Mouse (Mus musculus): ENCODE data around the gene Flot2.

Gene Flot2

DNA sequence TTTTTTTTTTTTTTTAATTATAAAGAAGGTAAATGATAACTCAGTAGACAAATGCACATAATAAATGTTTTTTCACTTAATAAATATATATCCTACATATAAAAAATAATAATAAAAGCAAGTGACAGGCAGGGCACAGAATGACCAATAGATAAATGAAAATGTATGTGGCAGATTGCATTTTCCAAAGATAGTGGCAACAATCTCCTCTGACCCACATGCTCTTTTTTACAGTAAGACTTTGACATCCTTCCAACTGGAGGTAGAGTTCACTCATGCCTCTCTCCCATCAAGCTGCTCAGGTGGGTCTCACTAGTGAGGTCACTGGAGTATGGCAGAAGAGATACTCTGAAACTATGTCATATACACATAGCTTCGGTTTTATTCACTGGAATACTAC lies 24.8 kb downstream of the Flot2 start:
- in situ Hi-C loops (cut with MboI, MseI): no loop called here

DNA sequence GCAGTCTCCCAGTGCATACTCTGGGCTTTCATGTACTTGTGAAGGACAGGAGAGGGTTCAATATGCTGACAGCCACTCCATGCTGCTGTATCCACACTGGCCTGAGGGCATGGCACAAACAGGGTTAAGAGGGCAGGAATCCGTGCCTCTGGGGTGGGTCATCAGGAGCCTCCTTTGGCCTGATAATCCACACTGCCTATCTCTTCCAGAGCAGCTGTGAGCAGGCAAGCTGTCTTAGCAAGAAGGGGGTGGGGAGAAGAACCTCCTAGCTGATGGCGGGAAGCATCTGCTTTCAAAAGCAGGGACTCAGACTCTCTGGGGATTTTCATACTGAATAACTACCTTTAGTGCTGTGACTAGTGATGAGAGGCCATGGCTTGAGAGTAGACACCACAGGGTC lies 28.2 kb downstream of the Flot2 start:
- in situ Hi-C loops (cut with MboI, MseI): no loop called here

DNA sequence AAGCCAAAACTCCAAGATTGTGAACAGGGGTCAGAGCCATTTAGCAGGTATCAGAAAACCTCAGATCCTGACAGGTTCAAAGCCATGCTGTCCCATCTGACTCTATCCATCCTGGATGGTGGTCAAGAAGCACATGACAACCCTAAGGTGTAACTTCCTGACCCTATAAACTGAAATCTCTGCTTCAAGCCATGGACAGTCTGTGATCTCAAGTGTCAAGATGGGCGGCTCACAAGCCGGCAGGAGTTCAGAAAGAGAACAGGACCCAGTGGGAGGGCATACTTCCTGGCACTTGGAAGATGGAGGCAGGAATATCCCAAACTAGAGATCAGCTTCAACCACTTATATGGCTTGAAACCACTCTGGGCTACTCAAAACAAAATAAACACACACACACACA lies 28.9 kb downstream of the Flot2 start:
- in situ Hi-C loops (cut with MboI, MseI): no loop called here

DNA sequence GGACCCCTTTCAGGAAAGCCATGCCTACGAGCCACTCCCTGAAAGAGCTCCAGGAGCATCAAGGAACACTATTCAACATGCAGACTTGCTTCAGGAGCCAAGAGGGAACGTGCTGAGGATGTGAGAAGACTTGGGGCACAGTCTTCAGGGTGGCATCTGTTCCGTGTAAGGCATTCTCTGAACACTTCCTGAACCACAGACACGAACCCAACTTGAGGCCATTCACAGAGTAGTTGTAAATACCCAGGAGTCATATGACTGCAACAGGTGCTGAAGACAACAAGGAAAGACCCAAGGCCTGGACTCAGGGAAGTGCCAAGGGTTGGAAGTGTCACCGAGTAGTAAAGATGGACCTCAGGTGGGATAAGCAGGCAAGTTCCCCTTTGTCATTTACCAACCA lies 29.8 kb downstream of the Flot2 start:
- in situ Hi-C loops (cut with MboI, MseI): no loop called here

DNA sequence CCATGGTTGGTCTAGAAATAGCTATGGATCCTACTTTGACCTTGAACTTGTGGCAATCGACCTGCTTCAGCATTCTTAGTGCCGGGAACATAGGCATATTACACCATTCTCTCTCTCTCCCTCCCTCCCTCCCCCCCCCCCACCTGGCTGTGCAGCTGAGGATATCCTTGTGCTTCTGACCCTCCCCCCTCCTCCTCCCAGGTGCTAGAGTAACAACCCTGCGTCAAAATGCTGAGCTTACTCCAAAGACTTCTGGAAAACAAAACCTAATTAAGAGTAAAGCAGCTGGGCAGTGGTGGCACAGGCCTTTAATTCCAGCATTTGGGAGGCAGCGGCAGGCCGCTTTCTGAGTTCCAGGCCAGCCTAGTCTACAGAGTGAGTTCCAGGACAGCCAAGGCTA lies 31.4 kb downstream of the Flot2 start:
- in situ Hi-C loops (cut with MboI, MseI): no loop called here

DNA sequence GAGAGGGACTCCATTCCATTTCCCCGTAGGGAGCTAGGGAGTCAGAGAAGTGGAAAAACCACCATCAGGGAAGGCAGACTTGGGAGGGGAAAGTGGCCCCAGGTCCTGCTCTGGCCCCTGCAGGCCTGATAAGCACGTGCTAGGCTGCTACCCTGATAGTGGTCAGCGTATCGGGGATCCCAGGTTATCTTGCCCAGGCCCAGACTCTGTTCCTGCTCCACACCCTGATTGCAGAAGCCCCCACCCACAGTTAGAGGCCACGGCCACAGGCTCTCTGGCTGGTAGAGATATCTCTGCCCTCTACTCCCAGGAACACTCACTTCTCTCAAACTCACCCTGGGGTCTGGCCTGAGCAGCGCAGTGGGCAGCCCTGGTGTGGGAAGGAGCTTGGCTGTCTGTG lies 31.9 kb downstream of the Flot2 start:
- in situ Hi-C loops (cut with MboI, MseI): no loop called here

DNA sequence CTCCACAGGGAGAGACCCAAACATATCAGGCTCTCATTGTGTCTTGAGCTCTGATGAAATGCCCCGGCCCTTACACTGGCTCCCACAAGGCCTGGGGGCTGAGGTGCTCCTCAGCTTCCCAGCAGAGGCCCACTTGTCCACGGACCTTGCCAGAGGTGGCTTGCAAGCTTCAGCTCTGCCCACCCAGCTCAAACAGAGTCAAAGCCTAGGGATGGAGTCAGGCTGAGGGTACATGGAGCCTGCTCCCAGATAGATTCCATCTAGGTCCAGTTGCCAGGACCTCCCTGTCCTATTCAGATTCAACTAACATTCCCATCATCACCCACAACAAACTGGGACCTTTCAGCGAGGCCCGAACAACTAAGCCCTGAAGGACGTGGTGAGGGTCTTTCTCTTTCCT lies 34.2 kb downstream of the Flot2 start:
- in situ Hi-C loops (cut with MboI, MseI): no loop called here

DNA sequence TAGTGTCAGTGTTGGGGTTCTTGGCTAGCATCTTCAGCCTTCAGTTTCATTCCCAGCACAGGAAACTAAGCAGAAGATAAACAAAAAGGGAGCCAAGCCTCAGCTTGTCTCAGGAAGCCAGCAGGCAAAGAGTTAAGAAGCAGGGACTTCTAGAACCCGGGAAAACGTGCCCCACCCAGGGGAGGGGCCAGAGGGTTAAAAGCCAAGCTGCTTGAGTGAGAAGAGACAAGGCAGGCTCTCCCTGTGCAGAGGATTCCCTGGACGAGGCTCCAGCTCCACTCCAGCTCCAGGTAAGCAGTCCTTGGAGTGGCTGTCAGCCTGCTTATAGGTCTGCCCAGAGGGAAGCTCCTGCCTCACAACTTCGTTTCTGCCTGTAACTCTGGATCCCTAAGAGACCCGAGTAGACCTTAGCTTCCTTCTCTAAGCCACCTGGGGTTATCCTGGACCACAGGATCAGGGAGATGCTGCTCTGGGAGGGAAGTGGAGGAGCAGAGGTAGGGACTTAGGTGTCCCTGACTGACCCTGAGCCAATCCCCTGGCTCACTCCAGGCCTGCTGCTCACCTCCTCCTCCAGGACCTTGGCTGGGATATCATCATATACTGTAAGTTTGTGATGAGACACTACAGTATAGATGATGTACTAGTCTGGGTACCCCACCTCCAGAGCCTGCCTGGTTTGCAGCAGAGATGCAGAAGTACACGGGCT lies 34.8 kb downstream of the Flot2 start:
- in situ Hi-C loops (cut with MboI, MseI): no loop called here

DNA sequence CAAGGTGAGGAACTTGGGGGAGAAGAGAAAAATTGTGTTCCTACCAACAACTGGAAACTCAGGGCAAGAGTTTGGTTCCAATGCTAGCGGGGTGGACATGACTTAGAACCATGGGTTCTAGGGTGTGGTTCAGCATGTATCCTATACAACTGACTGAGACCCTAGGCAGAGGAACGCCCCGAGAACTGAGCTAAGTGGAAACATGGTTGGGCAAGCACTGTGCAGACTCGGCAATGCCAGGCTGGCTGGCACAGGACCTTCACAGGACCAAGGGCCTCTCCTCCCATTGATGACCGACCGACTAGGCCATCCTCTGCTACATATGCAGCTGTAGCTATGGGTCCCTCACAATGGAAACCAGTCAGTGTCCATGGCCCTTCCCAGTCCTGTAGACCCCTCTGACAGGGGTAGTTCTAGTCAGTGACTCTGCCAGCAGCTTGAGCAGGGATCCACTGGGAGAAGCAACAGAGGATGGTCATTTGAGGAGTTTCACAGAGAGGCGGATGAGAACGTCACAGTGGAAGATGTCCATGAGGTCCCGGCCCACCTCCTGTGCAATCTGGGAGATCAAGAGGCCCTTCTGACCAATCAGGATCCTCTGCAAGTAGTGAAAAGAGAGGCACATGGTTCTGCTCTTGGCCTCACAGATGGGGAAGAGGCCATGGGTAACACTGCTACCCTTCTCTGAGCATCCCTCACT lies 36.0 kb downstream of the Flot2 start:
- in situ Hi-C loops (cut with MboI, MseI): no loop called here

DNA sequence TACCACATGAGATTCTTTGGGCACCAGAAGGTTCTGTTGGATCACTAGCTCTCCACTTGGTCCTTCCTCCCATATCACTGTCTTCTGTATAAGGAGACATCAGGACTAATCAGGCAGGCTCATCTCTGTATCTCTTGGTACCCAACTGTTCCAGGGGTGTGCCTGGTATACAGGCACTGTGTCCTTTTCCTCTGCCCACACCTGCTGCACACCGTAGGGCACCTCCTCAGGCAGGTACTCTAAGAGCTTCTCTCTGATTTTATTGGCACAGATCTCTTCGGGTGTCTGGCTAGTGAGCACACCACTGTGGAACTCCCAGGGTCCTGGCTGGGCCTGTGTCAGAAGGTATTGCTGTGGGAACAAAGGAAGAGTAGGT lies 36.5 kb downstream of the Flot2 start:
- in situ Hi-C loops (cut with MboI, MseI): no loop called here

DNA sequence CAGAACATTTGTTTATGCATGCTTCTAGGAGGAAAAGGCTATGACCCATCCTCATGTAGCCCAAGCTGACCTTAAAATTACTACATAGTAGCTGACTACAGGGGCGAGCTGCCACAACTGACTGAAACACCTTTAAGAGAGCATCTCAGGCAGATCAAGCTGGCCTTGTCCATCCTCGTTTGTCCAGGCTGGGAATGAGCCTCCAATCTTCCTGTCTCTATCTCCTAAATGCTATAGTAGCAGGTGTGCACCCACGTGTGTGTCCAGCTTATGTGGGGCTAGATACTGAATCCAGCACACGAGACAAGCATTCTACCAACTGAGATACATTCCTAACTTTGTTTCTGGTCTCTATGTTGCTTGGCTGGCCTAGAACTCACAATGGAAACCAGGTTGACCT lies 36.9 kb downstream of the Flot2 start:
- in situ Hi-C loops (cut with MboI, MseI): no loop called here

DNA sequence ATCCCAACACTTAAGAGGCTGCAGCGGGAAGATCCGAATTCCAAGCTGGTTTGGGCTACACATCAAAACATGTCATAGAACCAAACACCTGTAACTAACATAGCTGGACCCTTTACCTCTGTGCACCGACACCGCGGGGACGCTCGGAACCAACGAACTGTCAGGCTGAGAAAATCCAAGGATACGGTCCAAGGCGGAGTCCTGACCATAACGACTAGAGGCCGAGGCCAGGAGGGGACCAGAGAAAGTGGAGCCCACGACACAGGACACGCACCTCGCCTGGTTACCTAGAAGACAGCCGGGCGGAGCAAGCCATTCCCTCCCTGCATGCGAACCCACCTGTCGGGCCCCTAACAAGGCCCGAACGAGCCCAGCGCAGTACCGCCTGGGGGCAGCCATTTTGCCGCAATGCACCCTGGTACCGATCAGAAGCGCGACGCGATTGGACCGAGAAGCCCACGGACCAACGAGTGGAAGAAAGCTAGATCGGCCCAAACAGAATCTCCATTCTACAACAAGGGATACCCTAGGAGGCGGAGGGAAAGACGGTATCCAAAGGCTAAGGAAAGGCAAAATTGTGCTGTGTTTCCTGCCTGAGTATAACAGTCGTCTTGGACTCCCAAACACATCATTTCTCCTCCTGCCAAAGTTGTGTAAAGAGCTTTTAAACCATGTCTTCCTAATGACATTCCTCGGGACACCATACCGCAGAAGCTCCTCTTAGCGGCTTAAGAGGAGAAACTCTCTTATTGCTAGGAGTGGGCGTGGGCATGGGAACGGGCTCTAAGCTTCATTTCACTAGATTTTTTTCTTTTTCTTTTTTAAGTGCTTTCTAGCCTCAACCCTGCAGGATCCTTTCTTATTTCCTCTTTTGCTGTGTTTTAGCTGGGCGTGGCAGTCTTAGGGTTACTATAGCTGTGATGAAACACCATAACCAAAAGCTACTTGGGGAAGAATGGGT lies 42.5 kb downstream of the Flot2 start, which contains the start of gene Eral1:
Gene Eral1 (minus strand): TSS at position 423 of the 961 bp plus-strand sequence.
- in situ Hi-C loops (cut with MboI, MseI): no loop called here

DNA sequence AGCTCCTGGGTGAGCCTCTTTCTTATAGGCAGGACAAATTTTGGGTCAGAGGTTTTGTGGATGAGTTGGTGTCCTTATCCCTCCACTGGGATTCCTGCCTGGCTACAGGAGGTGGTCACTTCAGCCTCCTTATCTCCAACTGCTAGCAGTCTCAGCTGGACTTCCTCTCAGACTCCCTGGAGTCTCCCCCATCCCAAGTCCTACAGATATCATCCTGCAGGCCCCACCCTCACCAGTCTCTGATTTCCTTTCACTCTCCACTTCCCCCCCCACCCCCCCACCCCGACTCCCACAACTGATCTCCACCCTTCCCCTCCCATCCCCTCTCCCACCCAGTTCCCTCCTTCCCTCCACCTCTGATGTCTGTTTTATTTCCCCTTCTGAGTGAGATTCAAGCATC lies 45.9 kb downstream of the Flot2 start:
- in situ Hi-C loops (cut with MboI, MseI): no loop called here

DNA sequence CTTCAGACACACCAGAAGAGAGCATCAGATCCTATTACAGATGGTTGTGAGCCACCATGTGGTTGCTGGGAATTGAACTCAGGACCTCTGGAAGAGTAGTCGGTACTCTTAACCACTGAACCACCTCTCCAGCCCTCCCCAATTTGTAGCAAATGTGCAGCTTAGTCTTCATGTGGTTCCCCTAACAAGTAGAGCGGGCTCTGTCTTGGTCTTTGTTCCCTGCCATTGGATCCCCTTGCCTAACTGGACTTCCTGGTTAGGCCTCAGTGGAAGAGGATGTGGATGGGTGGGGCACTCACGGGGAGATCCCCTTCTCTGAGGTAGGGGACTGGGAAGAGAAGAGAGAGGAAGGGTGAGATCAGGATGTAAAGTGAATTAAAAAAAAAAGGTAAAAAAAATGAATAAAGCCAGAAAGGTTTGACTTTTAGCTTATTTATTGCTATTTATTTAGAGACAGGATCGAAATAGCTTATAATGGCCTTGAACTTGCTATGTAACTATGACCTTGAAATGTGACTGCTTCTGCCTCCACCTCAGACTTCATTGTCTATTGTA lies 49.3 kb downstream of the Flot2 start:
- in situ Hi-C loops (cut with MboI, MseI): no loop called here

DNA sequence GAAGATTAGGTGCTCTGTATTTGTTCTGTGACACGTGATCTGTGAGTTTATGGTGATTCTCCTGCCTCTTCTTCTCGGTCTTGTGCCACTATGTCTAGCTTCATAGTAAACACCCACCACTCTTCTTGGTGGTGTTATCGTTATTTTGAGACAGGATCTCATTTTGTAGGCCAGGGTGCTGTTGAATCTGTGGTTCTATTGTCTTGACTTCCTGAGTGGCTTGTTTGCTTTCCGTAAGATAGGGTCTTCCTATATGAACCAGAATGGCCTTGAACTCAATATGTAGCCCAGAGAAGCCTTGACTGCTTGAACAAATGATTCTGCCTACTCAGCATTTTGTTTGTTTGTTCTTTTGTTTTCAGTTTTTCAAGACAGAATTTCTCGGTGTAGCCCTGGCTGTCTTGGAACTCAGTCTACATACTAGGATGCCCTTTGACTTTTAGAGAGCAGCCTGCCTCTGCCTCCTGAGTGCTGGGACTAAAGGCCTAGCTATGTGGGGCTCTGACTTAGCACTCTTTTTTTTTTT lies 50.1 kb downstream of the Flot2 start:
- in situ Hi-C loops (cut with MboI, MseI): no loop called here

DNA sequence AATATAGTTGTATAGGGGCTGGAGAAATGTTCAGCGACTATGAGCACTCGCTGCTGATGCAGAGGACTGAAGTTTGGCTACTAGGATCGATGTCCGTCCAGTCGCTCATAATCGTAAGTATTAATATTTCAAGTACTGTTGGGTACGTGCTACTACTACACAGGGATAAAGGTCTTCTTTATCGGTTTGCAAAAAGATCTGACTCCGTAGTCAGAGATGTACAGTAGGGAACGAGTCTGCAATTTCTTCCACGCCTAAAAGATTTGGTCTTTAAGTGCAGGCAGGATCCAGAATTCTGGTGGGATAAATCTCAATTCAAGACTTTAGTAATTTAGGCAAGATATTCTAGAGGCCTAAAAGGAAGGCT lies 56.4 kb downstream of the Flot2 start:
- in situ Hi-C loops (cut with MboI, MseI): no loop called here

DNA sequence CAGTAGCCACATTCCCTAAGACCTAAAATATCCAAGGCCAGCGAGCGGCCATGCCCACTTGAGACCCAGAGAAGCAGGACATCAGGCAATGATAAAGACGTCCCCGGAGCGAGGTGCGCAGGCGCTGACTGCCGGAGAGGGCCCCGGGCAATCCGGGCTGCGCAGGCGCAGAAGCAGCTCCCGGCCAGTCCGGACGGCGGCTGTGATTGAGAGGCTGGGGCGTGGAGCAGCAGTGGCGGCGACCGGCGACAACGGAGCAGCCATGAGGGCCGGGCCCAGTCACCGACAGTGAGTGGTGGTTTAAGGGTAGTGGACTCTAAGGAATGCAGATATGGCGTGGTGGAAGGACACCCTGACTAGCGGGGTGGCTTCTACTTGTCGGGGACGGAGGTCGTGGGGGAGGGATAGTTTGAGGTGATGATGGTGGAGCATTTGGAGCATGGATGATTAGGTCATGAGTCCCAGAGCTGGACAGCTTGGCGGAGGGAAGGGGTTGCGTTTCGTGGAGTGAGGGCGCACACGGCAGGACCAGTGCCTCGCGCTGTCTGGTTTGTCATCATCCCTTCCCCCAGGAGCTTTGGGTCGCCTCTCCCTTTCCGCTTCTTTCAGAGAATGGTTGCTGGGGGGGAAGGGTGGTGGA lies 56.9 kb downstream of the Flot2 start, which contains the start of gene Fam222b:
Gene Fam222b (plus strand): TSS at position 157 of the 640 bp plus-strand sequence.
- in situ Hi-C loops (cut with MboI, MseI): no loop called here

DNA sequence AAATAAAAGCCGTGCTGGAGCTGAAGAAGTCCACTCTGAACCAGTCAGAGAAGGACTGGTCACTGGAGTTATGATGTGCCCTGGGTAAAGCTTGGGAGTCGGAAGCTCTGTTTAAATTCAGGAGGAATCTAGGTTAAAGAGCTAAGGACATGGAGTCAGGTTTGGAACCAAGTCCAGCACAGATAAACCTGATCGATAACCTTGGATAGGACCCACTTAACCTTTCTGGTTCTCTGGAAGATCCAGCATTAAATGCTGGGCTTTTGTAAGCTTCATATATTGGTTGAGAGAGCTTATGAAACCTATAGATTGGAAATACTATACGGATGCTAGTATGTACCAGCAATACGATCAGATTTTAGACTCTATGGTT lies 57.4 kb downstream of the Flot2 start:
- in situ Hi-C loops (cut with MboI, MseI): no loop called here

DNA sequence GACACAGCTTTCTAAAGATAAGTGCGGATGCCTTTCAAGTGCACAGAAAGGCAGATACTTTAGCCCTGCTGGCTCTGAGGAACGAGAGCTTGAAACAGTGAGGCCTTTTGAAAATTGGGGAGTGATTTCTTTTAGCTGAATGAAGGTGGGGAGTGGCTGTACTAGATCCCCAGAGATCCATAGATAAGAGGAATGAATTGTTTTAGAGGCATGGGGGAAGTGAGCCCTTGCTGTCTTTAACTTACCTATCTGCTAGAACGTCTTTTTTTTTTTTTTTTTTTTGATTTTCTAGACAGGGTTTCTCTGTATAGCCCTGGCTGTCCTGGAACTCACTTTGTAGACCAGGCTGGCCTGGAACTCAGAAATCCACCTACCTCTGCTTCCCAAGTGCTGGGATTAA lies 59.3 kb downstream of the Flot2 start:
- in situ Hi-C loops (cut with MboI, MseI): no loop called here

DNA sequence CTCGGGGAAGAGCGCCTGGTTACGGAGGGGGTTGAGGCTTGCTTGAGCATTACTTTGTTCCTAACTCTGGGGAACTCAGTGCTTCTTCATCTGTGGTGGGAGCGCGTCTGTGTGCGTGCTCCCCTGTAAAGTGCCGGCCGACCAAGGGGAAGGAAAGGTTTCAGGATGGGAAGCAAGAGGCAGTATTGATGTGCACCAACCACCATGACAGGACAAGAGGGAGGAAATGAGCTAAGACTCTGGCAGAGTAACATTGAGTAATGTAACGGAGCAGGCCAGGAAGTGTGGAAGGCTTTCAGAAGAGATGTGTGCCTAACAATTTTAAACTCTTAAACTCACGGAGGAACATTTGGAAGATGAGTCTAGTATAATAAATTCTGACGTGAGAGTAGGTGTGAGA lies 63.0 kb downstream of the Flot2 start:
- in situ Hi-C loops (cut with MboI, MseI): no loop called here

DNA sequence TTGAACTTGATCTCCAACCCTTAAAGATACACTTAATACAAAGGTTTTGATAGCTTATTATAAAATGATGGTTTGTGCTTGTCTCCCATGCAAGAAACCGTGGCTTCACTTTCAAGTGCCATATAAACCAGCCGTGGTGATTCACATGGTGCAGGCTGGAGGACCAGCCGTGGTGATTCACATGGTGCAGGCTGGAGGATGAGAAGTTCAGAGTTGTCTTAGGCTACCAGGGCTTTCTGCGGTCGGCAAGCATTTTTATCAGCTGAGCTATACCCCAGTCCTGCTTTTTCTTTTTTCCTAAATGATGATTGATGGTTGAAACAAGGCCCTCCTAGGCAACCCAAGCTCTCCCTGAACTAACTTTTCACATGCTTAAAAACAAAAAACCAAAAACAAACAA lies 64.4 kb downstream of the Flot2 start:
- in situ Hi-C loops (cut with MboI, MseI): no loop called here

All from T-helper 1 cell (primary cell).